Mouse (Mus musculus): ENCODE data around the gene St3gal3. TPM values are rescaled to one million over a fixed set of nuclear protein-coding genes. Genes with fewer than 3 reads are reported as not detected.

St3gal3 gene
- polyA plus RNA-seq, 1 experiment from 2014 or later, result 6.2 TPM

GRCm38 (mm10) chr4:117915489-117916105, 219.1 kb downstream of the St3gal3 start:
- H3K27me3 ChIP-seq (ENCODE audit: control insufficient read depth, insufficient read depth, low read length), result no peaks in the 10 kb centered on the region
- peak overlapping the region; percentile 96 for H3K4me2 ChIP-seq (ENCODE audit: low read length)
- ATAC-seq (ENCODE audit: insufficient number of reproducible peaks, insufficient read depth, low FRiP score, low read depth), result no peak
- H3K9ac ChIP-seq (ENCODE audit: low read length), result peak overlapping the region; percentile 91
- no peaks in the 10 kb centered on the region for H3K9me3 ChIP-seq (ENCODE audit: control insufficient read depth, low read length)
- H3K4me1 ChIP-seq (ENCODE audit: control insufficient read depth in 2 of 2, insufficient read depth in 2 of 2, low read length in 2 of 2), result peaks cover 38 to 44% of the 10 kb centered on the region in 2 experiments
- H3K4me3 ChIP-seq (ENCODE audit: control insufficient read depth in 1 of 2, insufficient read depth in 1 of 2, low read depth in 1 of 2, low read length in 2 of 2), result peak overlapping the region; percentile 65 to 85
- H3K27ac ChIP-seq (replicated peaks in 1 of 2; ENCODE audit: control insufficient read depth in 1 of 2, insufficient read depth in 1 of 2, low read depth in 2 of 2, low read length in 2 of 2), result peak overlapping the region; percentile 57 to 87; a peak in 3 of 4 replicates
- peaks cover 24% of the 10 kb centered on the region for H3K36me3 ChIP-seq (ENCODE audit: control insufficient read depth, insufficient read depth, low read length)
- 2% methylated on average over 19 of the region's 19 CpGs for WGBS

- H3K9ac ChIP-seq (ENCODE audit: low read length), result peak within 1 kb of the TSS; percentile 91
- peak within 1 kb of the TSS; percentile 65 to 85 for H3K4me3 ChIP-seq (ENCODE audit: control insufficient read depth in 1 of 2, insufficient read depth in 1 of 2, low read depth in 1 of 2, low read length in 2 of 2)
- H3K27me3 ChIP-seq (ENCODE audit: control insufficient read depth, insufficient read depth, low read length), result no peaks in the 10 kb centered on the region
- peak within 1 kb of the TSS; percentile 96 for H3K4me2 ChIP-seq (ENCODE audit: low read length)
- peak; percentile 87 for ATAC-seq (ENCODE audit: insufficient number of reproducible peaks, insufficient read depth, low FRiP score, low read depth)
- H3K27ac ChIP-seq (replicated peaks in 1 of 2; ENCODE audit: control insufficient read depth in 1 of 2, insufficient read depth in 1 of 2, low read depth in 2 of 2, low read length in 2 of 2), result peak within 1 kb of the TSS; percentile 87 to 95
- H3K9me3 ChIP-seq (ENCODE audit: control insufficient read depth, low read length), result no peaks in the 10 kb centered on the region
- H3K36me3 ChIP-seq (ENCODE audit: control insufficient read depth, insufficient read depth, low read length), result peaks cover 31% of the 10 kb centered on the region
- under 1% methylated on average over 61 of the region's 61 CpGs for WGBS
- peaks cover 38 to 44% of the 10 kb centered on the region in 2 experiments for H3K4me1 ChIP-seq (ENCODE audit: control insufficient read depth in 2 of 2, insufficient read depth in 2 of 2, low read length in 2 of 2)
These were observed 219.9 kb downstream of the St3gal3 start, which contains the start of gene Ipo13 for GRCm38 (mm10) chr4:117914591-117915442. TSS of gene Ipo13 (minus strand) at chr4:117914999.

GRCm38 (mm10) chr4:117914031-117914430, 220.7 kb downstream of the St3gal3 start:
- H3K27ac ChIP-seq (replicated peaks in 1 of 2; ENCODE audit: control insufficient read depth in 1 of 2, insufficient read depth in 1 of 2, low read depth in 2 of 2, low read length in 2 of 2), result 0 out of 4 replicates have a peak overlapping the region, but pooled peaks of 1 of the 2 experiments have one; percentile 87
- peaks cover 39 to 46% of the 10 kb centered on the region in 2 experiments for H3K4me1 ChIP-seq (ENCODE audit: control insufficient read depth in 2 of 2, insufficient read depth in 2 of 2, low read length in 2 of 2)
- no peaks in the 10 kb centered on the region for H3K27me3 ChIP-seq (ENCODE audit: control insufficient read depth, insufficient read depth, low read length)
- H3K4me2 ChIP-seq (ENCODE audit: low read length), result peak overlapping the region; percentile 96
- H3K4me3 ChIP-seq (ENCODE audit: control insufficient read depth in 1 of 2, insufficient read depth in 1 of 2, low read depth in 1 of 2, low read length in 2 of 2), result peak overlapping the region; percentile 65 to 85
- no peak for ATAC-seq (ENCODE audit: insufficient number of reproducible peaks, insufficient read depth, low FRiP score, low read depth)
- no peaks in the 10 kb centered on the region for H3K9me3 ChIP-seq (ENCODE audit: control insufficient read depth, low read length)
- WGBS, result 14% methylated on average over 8 of the region's 8 CpGs
- peak overlapping the region; percentile 91 for H3K9ac ChIP-seq (ENCODE audit: low read length)
- peaks cover 36% of the 10 kb centered on the region for H3K36me3 ChIP-seq (ENCODE audit: control insufficient read depth, insufficient read depth, low read length)

- Histone ChIP-seq H3K9ac (ENCODE audit: low read length) (peak overlapping the region; percentile 91), H3K27me3 (ENCODE audit: control insufficient read depth, insufficient read depth, low read length) (no peaks in the 10 kb centered on the region), H3K4me3 (ENCODE audit: control insufficient read depth in 1 of 2, insufficient read depth in 1 of 2, low read depth in 1 of 2, low read length in 2 of 2) (peak overlapping the region; percentile 65 to 85; a peak in 3 of 4 replicates), H3K27ac (replicated peaks in 1 of 2; ENCODE audit: control insufficient read depth in 1 of 2, insufficient read depth in 1 of 2, low read depth in 2 of 2, low read length in 2 of 2) (0 out of 4 replicates have a peak overlapping the region, but pooled peaks of 1 of the 2 experiments have one; percentile 87), H3K4me2 (ENCODE audit: low read length) (peak overlapping the region; percentile 96), H3K36me3 (ENCODE audit: control insufficient read depth, insufficient read depth, low read length) (peaks cover 37% of the 10 kb centered on the region), H3K9me3 (ENCODE audit: control insufficient read depth, low read length) (no peaks in the 10 kb centered on the region), H3K4me1 (ENCODE audit: control insufficient read depth in 2 of 2, insufficient read depth in 2 of 2, low read length in 2 of 2) (peaks cover 35 to 44% of the 10 kb centered on the region in 2 experiments)
- no peak for ATAC-seq (ENCODE audit: insufficient number of reproducible peaks, insufficient read depth, low FRiP score, low read depth)
- WGBS, result 34% methylated on average over 3 of the region's 3 CpGs
These were observed 221.3 kb downstream of the St3gal3 start for GRCm38 (mm10) chr4:117913421-117913820.

- no peak for ATAC-seq (ENCODE audit: insufficient number of reproducible peaks, insufficient read depth, low FRiP score, low read depth)
- Histone ChIP-seq H3K9me3 (ENCODE audit: control insufficient read depth, low read length) (no peaks in the 10 kb centered on the region), H3K4me1 (ENCODE audit: control insufficient read depth in 2 of 2, insufficient read depth in 2 of 2, low read length in 2 of 2) (peaks cover 31 to 37% of the 10 kb centered on the region in 2 experiments), H3K9ac (ENCODE audit: low read length) (peak overlapping the region; percentile 18; the same call in 1 of the 2 replicates), H3K27ac (replicated peaks in 1 of 2; ENCODE audit: control insufficient read depth in 1 of 2, insufficient read depth in 1 of 2, low read depth in 2 of 2, low read length in 2 of 2) (no peak overlapping the region), H3K27me3 (ENCODE audit: control insufficient read depth, insufficient read depth, low read length) (no peaks in the 10 kb centered on the region), H3K4me2 (ENCODE audit: low read length) (peak overlapping the region; percentile 96), H3K36me3 (ENCODE audit: control insufficient read depth, insufficient read depth, low read length) (peaks cover 43% of the 10 kb centered on the region), H3K4me3 (ENCODE audit: control insufficient read depth in 1 of 2, insufficient read depth in 1 of 2, low read depth in 1 of 2, low read length in 2 of 2) (no peak overlapping the region)
- WGBS, result 60% methylated on average over 7 of the region's 7 CpGs
These were observed 221.9 kb downstream of the St3gal3 start for GRCm38 (mm10) chr4:117912685-117913273.

GRCm38 (mm10) chr4:117912131-117912561, 222.6 kb downstream of the St3gal3 start:
- ATAC-seq (ENCODE audit: insufficient number of reproducible peaks, insufficient read depth, low FRiP score, low read depth), result no peak
- Histone ChIP-seq H3K27me3 (ENCODE audit: control insufficient read depth, insufficient read depth, low read length) (no peaks in the 10 kb centered on the region), H3K27ac (replicated peaks in 1 of 2; ENCODE audit: control insufficient read depth in 1 of 2, insufficient read depth in 1 of 2, low read depth in 2 of 2, low read length in 2 of 2) (no peak overlapping the region), H3K9ac (ENCODE audit: low read length) (no peak overlapping the region), H3K9me3 (ENCODE audit: control insufficient read depth, low read length) (no peaks in the 10 kb centered on the region), H3K4me3 (ENCODE audit: control insufficient read depth in 1 of 2, insufficient read depth in 1 of 2, low read depth in 1 of 2, low read length in 2 of 2) (no peak overlapping the region), H3K4me1 (ENCODE audit: control insufficient read depth in 2 of 2, insufficient read depth in 2 of 2, low read length in 2 of 2) (peaks cover 25 to 31% of the 10 kb centered on the region in 2 experiments), H3K4me2 (ENCODE audit: low read length) (no peak overlapping the region), H3K36me3 (ENCODE audit: control insufficient read depth, insufficient read depth, low read length) (peaks cover 48% of the 10 kb centered on the region)
- 92% methylated on average over 13 of the region's 13 CpGs for WGBS

- 84% methylated on average over 8 of the region's 8 CpGs for WGBS
- Histone ChIP-seq H3K9me3 (ENCODE audit: control insufficient read depth, low read length) (no peaks in the 10 kb centered on the region), H3K9ac (ENCODE audit: low read length) (no peak overlapping the region), H3K4me1 (ENCODE audit: control insufficient read depth in 2 of 2, insufficient read depth in 2 of 2, low read length in 2 of 2) (peaks cover 14 to 24% of the 10 kb centered on the region in 2 experiments), H3K36me3 (ENCODE audit: control insufficient read depth, insufficient read depth, low read length) (peaks cover 77% of the 10 kb centered on the region), H3K4me2 (ENCODE audit: low read length) (no peak overlapping the region), H3K27me3 (ENCODE audit: control insufficient read depth, insufficient read depth, low read length) (no peaks in the 10 kb centered on the region), H3K27ac (replicated peaks in 1 of 2; ENCODE audit: control insufficient read depth in 1 of 2, insufficient read depth in 1 of 2, low read depth in 2 of 2, low read length in 2 of 2) (no peak overlapping the region), H3K4me3 (ENCODE audit: control insufficient read depth in 1 of 2, insufficient read depth in 1 of 2, low read depth in 1 of 2, low read length in 2 of 2) (no peak overlapping the region)
- no peak for ATAC-seq (ENCODE audit: insufficient number of reproducible peaks, insufficient read depth, low FRiP score, low read depth)
These were observed 225.8 kb downstream of the St3gal3 start for GRCm38 (mm10) chr4:117908834-117909453.

Data from heart, embryonic 14.5 days (tissue).